Mouse (Mus musculus) WW6 (cell line): Measurements from ENCODE around the gene Trim63.

ENCODE experiments used
- DNase-seq: peaks from one replicate; pipeline ENCODE4 v3.0.0-alpha.2; 2013; ENCODE audit warnings: low read depth, low spot score

The Trim63 gene

GRCm38 (mm10) chr4:134365280-134365679 lies 50.4 kb downstream of the Trim63 start:
- DNase-seq, result no peak

DNA sequence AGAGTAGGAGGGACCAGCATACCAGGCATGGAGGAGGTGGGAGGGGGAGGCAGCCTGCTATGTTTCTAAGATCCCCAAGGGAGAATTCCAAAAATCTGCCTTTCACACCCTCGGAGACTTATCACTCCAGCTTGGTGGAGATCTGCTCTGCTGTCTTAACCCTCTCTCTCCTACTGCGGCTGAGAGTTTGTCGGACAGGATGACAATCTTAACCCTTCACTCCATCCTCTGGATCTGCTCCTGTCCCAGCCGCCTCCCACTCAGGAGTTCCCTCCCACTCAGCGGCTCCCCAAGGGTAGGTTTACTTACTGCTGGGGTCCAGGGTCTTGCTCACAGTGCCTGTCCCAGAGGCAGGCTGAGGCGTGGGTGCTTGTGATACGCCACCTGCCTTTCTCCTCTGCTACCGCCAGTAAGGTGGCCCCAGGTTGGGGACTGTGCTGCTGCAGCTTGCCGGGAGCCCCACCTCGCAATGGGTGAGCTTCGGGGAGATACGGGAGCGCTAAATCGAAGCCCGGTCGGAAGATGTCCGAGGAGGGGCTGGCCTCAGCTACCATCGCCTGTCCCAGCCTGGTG lies 55.8 kb downstream of the Trim63 start:
- no peak for DNase-seq

- no peak for DNase-seq
Measured at GRCm38 (mm10) chr4:134371316-134371855, 56.5 kb downstream of the Trim63 start.

- no peak for DNase-seq
Measured at GRCm38 (mm10) chr4:134372294-134372747, 57.4 kb downstream of the Trim63 start.

GRCm38 (mm10) chr4:134373295-134373694 lies 58.4 kb downstream of the Trim63 start:
- no peak for DNase-seq

GRCm38 (mm10) chr4:134374306-134374705 lies 59.4 kb downstream of the Trim63 start:
- no peak for DNase-seq

DNA sequence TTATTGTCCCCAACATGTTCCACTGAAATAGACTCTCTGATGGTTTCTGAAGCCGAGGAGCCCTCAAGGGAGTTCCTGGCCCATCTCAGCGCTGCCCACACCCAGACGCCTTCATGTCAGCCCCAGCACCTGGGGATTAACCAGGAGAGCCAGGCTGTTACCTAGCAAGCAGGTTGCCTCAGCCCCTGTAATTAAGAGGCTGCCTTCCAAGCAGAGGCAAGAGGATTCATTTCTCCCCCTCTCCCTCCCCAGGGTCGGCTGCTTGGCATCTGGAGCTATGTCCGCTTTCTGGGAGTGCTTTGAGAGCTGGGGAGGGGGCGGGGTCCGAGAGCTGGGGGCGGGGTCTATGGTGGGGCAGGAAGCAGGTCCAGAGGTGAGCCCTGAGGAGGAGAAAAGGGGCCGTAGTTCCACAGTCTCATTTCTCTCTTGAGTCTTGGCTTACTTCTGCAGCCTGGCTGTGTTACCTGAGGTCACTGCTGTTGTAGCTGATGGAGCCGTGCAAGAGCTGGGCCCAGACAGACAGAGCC lies 63.2 kb downstream of the Trim63 start:
- no peak for DNase-seq
